Mouse (Mus musculus) spleen, embryonic (tissue): ENCODE measurements around the gene Grk5.

ENCODE experiments used
- CTCF ChIA-PET: fragments of 350-600 bp; sonication (Branson Sonifier 250); formaldehyde crosslinking; loops from one replicate; lab custom pipeline; 2022; lab: Charles Lee

The Grk5 gene

DNA sequence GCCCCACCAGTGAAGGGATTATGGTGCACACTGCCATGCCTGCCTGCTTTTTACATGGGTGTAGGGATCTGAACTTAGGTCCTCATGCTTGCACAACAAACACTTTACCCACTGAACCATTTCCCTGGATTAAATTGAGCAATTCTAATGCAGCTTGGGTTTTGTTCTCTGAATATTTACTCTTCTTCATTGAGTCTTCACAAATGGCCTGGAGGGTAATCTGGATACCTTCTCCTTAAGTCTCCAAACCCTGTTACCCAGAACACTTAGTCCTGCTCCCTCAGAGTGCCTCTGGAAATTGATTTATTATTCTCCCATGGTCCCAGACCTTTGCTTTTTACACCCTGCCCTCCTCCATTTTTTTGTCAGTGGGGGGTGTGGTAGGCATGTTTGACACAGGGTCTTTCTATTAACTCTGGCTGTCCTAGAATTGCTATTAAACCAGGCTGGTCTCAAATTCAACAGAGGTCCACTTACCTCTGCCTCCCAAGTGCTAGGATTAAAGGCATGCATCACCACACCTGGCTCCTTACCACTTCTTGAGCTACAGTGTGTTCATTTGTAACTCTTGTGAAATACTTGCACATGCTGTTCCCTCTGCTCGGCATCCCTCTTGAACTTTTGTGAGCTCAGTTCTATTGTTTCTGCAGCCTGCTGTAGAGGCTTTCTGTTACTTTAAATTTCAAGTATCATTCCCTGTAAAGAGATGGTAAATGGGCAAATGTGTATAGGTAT lies 82.9 kb downstream of the Grk5 start:
- CTCF ChIA-PET = no interaction called here

DNA sequence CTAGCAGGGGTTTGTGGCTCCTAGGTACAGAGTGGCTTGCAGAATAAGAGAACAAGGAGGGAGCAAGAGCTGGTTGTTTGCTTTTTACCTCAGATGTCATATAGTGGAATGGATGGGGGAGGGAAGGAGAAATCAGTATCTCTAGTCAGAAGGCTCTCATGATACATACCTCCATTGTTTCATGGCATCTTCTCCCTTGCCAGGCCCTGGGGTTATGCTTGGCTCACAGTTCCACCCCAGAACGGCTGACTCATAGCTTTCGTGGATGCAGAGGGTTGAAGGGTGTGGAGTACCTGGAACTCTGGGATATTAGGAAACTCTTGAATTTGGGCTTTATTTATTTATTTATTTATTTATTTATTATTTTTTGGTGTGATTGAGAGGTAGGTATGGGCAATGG lies 84.0 kb downstream of the Grk5 start:
- CTCF ChIA-PET = no interaction called here

DNA sequence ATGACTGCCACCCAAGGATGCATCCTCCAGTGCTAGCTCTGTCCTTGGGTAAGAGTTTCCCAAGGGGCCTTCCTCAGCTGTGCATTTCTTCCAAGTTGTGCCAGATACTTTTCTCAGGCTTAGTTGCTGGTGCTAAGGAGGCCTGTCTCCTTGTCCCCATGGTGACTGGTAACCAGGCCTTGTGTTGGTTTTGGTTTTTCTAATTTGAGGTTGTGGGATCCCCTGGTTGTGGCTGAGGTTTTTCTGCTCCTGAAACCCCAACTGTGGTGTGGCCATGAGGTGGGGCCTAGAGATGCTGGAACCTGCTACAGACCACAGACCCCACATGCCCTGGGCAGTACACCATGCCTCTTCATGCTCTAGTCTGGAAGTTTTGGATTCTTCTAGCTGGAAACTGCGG lies 90.0 kb downstream of the Grk5 start:
- CTCF ChIA-PET = no interaction called here

DNA sequence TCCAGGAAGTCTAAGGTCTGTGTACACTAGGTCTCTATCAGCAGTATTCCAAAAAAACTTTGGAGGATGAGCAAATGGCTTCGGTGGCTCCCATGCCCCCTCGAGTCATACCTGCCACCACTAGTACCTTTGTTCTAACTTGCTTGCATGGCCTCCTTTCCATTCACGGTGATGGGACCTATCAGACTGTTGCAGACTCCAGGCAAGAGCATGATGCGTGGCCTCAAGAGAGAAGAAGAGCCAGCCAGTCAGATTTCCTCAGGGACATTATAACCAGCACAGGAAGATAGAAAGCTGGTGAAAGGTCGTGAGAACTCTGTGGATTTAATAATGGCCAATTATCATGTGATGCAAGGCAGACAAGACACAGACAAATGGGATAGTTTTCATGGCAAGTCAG lies 91.8 kb downstream of the Grk5 start:
- CTCF ChIA-PET = no interaction called here

DNA sequence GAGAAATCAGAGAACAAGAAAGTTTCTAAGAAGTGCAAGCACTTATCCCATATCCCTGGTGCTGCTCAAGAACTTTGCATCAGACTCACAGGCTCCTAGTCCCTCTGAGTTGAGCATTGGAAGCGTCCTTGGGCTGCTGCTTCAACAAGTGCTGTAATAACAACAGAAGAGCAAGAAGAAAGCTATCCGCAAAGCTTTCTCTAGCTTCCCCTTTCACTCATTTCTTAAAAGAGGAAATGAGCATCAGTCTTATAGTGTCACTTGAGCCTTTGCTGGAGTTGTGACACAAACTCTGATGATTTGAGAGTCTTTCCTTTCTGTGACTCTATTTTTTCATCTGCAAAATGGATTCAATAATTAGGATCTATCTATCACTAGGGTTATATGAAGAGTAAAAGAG lies 92.3 kb downstream of the Grk5 start:
- CTCF ChIA-PET = no interaction called here

DNA sequence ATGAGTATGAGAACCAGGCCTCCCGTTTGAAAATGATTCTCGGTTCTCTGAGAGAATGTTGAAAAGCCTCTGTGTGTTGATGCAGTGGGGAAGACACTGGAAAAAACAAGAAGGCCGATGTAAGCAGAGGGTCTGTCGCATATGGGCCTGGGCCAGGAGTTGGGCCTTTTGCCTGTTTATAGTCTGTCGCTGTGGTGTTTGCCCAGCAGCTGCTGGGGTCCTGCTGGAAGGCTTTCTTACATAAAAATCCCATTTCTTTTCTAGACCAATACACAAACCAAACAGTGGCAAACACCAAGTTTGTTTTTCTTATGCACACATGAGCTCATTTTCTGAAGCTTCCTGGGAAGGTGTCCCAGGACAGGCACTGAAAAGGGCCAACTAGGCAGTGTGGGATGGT lies 100.2 kb downstream of the Grk5 start:
- CTCF ChIA-PET = no interaction called here

DNA sequence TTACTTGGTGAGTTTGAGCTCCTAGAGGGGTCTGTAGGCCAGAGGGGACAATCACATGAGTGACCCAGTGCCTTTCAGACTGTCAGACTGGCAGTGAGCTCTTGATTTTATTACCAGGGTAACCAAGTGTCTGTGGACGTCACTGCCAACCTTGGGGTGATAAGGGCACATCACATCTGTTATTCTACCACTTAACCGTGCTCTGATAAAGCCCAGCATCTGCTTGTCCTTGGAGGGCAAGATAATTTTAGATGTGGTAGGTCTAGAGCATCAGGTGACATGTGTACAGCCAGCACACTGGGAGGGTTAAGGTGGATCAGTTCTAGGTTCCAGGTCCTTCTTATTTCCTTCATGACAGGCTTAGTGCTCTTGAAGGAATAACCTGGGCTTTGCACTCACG lies 104.7 kb downstream of the Grk5 start:
- CTCF ChIA-PET = no interaction called here

DNA sequence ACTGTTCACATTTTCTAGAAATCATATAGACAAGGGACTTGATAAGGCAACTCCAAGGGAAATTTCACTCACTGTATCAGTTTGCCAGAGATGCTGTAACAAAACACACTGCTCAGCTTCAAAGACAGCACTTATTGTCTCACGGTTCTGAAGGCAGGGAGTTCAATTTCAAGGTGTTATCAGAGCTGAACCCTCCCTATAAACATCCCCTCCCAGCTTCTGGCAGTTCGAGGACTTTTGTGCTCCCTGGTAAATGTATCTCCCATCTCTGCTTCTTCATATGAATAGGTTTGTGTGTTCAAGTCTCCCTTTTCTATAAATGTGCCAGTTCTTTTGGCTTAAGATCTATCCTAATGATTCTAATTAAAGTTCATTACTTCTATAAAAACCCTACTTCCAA lies 105.3 kb downstream of the Grk5 start:
- CTCF ChIA-PET = no interaction called here

DNA sequence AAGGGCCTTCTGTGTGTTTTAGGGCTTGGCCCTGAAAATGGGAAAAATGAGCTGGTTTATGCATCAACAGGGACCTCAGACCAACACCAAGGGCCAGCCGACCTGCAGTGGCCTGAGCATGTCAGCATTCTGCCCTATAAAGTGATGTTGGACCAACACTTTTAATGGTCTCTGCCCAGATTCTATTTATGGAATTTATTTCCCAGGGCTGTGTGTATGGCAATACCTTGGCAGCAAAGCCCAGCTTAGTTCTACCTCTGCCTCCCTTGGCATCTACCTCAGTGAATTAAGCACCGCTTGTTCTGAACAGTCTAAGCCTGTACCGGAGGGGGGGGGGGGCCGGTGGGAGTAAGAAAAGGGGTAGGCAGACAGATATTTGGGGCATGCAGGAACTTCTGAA lies 108.2 kb downstream of the Grk5 start:
- CTCF ChIA-PET = no interaction called here

DNA sequence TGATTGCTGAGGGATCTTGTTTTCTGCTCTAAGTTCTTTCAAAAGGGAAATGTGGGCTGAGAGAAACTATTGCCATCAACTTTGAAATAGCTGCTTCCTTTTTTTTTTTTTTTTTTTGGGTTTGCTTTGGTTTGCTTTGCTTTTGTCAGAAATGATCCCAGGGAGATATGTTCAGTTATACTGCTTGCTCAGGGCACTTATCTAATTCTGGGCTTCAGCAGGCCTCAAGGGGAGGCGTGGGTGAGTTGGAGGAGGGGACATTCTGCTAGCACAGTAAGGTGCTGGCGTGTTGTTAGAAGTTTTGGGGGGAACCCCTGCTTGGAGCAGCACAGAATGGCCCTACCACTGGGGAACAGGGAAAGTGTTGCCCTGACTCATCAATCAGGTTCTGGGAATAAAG lies 110.1 kb downstream of the Grk5 start:
- CTCF ChIA-PET = interaction anchor here (0.6 to 0.7 kb wide), 2 partner anchors 65 to 235 kb away, joined by 8 to 13 read pairs; no protein-coding TSS in a partner anchor

DNA sequence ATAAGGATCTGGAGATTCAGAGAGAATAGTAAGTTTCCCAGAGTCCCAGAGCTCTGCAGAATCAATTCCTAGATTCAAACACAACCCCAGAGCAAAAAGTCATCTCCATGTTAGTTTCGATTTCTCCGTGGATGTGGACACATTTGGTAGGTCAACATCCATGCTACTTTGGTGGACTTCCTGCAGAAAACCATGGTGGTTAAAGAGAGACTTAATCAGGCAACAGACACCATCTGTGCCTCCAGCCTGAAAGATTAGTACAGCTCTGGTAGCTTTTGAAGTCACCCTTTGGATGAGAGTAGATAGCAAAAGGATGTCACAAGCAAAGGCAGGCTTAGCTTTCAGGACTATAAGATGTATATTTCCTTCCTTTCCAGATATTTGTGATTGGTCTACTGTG lies 111.4 kb downstream of the Grk5 start:
- CTCF ChIA-PET = no interaction called here

DNA sequence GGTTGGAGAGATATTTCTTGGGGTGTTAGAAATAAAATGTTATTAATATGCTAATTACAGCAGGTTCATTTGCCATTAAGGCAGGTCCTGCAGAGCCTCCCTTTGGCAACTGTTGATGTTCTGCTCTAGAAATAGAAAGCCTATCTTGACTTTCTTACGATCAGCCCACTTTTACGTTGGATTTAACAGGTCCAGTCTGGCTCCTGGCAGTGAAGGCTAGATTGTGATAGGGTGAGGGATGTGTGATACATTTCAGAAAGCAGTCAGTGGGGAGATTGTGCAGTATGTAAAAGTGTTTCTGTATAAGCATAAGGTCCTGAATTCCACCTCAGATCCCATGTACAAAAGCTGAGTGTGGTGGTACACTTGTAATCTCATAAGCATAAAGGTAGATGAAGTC lies 119.7 kb downstream of the Grk5 start:
- CTCF ChIA-PET = no interaction called here

DNA sequence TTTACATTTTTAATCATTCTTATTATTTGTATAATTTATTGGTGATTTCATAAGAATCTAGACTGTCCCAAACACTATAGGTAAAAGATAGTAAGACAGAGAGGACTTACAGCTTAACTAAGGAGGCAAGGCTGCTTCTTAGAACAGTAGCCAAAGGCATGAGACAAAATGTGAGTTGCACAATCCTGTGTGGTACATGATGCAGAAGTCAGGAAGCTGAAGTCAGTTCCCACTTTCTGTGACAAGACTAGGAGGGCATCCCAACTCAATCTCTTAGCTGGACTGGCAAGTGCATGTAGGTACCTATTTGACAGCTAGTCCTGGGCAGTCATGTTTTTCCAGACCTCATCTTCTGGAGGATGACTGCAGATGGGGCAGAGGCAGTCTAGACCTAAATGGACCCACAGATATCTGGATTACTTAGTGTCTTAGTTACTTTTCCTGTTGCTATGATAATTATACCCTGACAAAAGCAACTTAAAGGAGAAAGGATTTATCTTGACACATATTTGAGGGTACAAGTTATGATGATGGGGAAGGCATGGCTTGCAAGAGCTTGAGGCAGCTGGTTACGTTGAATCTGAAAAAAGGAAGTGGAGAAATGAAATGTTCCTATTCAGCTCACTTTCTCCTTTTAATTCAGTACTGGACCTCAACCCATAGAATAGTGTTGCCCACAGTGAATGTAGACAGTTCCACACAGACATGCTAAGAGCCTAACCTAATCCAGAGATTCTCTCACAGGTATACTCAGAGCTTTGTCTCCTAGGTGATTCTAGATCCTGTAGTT lies 128.1 kb downstream of the Grk5 start:
- CTCF ChIA-PET = no interaction called here

DNA sequence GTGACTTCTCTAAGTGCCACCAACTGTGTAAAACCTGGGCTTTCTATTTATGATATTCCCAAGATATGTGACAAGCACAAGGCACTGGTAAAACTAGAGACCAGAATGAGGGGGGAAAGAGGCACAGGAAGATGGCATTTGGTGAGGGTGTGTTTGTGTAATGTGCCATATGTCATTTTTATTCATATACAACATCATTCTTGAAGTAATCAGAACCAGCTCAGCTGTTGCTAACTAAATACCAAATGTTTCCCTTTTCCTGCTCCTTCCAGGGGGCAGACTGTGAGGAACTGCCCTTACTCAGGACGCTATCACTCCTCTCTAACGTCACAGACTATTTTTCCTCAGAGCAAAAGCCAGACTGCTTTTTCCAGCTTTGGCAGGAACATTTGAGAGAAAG lies 132.0 kb downstream of the Grk5 start:
- CTCF ChIA-PET = interaction anchor here (0.7 kb wide), 1 partner anchor 124 kb away, joined by 3 read pairs; no protein-coding TSS in a partner anchor

DNA sequence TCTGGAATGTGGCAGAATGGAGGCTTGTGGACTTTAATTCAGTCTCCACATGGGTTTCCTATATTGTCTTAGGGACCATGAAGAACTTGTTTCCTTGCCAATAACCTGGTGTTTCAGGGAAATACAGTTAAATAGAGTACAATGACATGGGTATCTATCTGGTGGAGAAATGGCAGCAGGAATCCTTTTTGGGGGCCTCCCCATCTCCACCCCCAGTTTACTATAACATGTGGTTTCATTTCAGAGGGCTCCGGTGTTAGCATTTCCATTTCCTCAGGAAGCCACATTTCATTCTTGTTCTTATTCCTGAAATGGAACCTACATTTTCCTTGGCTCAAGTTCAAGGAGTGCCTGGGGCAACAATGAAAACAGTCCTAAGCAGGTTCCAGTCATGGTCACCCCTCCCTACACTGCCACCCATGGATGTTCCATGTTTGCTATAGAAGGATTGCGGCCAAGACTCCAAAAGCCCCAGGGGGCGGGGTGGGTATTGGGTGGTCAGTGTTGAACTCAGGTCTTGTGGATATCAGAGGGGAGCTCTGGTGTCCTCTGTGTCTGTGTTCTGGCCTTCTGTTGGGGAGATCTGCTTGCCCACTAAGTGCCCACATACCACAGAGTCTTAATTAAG lies 132.5 kb downstream of the Grk5 start:
- CTCF ChIA-PET = interaction anchor here (0.7 kb wide), 1 partner anchor 124 kb away, joined by 3 read pairs; no protein-coding TSS in a partner anchor

DNA sequence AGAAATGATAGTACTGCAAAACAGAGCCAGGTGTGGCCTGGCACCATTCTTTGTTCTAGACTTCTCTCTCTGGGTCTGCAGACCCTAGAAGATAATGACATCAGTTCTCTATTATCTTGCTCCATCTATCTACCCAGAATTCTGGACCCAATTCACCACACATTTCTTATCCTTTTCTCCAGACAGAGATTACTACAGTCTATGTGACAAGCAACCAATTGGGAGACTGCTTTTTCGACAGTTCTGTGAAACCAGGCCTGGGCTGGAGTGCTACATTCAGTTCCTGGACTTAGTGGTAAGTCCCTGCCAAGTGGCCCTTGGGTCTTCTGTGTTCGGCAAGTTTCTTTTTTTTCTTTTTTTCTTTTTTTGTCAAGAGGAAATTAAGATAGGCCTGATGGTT lies 142.0 kb downstream of the Grk5 start:
- CTCF ChIA-PET = no interaction called here

DNA sequence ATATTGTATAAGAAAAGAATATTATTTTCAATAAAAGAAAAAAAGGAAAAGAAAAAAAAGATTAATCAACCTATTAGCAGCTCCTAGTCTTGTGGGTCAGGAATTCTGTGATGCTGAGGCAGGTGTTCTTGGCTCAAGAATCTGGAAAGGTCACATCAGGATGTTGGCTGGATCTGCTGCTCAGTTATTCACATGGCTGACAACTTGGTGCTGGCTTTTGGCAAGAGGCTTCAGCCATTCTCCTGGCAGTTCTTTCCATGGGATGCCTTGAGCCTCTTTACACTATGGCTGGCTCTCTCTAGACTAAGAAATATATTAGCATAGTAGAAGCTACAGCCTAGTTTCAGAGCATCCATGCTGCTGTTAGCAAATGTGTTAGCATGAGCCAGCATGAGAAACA lies 149.6 kb downstream of the Grk5 start:
- CTCF ChIA-PET = no interaction called here

DNA sequence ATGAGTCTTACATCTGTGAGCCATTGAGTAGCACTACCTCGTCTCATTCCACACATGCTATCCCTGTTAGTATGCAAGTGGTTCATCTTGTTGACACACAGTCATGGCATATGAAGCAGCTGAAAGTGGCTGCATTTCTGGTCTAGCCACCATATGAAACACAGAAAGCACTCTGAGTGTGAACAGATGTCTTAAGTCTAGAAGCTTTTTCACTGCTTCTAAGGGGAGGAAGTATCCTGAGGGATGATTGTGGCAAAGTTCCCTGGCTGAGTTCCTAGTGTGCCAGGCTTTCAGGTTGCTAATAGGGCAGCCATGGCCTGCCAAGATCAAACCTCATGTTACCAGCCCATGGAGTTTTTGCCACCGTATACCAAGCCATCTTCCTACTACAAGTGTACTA lies 159.1 kb downstream of the Grk5 start:
- CTCF ChIA-PET = no interaction called here

DNA sequence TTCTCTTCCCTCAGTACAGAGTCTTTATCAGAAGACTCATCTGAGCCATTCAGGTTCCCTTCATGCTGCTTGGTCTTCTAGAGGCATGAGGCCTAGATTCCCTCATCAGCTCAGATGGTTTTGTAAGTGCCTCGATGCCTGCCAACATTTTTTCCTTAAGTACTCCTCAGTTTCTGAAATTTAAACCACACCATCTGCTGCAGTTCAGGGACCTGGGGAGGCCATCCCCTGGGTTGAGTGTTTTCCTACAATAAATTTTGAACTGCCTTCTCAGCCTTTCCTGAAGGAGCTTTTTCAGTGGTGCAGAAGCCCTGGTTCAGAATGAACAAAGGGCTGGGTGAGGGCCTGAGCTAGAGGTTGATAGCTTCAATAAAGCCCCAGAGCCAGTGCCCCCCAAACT lies 159.9 kb downstream of the Grk5 start:
- CTCF ChIA-PET = no interaction called here

DNA sequence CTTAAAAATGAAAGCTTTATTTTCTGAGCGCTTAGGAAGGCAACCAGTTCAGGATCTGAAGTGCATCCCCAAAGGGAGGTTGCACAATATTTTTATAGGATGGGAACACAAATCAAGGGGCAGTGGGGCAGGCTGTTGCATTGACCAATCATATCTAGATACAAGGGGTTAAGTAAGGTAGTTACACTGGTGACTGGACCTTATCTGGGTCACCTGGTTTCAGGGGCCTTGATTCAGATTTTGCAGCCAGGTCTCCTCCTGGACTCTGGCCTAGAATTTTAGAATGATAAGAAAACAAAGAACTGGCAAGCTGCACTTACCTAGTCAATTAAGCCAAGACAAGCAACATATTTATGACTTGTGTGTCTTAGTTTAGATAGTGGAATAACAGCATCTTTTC lies 161.6 kb downstream of the Grk5 start:
- CTCF ChIA-PET = interaction anchor here (0.6 to 0.7 kb wide), 2 partner anchors 157 to 318 kb away, joined by 8 read pairs; no protein-coding TSS in a partner anchor

DNA sequence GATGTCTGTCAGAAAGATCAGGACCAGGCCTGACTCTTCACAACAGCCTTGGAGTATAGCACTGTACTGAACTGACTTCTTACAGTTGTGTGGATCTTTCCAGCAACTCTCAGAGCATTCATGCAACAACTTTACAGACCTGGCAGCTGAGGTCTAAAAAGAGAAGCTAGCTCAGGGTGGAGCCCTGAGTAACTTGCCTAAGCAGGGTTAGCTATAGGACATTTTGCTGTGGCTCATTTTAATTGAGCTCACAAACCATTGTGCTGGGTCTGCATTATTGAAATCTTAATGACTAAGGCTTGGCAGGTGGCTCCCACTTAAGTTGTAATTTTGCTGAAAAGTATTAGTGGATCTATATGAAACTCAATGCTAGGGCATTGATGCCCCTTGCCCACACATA lies 162.5 kb downstream of the Grk5 start:
- CTCF ChIA-PET = no interaction called here

DNA sequence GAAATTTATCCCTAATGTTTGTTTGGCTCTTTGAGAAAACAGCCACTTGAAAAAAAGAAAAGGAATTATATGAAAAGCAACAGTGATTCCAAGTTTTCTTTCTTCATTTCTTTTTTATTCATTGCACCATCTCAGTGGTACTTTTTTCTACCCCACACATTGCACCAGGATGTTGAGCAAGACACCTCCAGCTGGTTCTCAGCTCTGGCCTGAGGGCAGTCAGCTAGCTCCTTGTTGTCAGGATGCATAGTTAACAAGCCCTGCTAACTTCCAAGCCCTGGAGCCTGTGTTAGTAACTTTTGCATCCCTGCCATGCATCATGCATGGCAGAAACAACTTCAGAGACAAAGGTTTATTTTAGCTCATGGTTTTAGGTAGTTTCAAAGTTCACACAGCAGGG lies 163.2 kb downstream of the Grk5 start:
- CTCF ChIA-PET = no interaction called here
